Mouse (Mus musculus) fat pad, adult 2 months (tissue): ENCODE results near the gene Phf11a.
"Not testable (repeated sequence)": the region's sequence is repeated elsewhere in the genome, so short reads cannot be mapped to it uniquely, and the experiment has no call there.

Experiments
- DNase-seq: peaks from one replicate; pipeline ENCODE4 v3.0.0-alpha.2; 2011; ENCODE audit warnings: low read depth, low spot score; ENCODE audit errors: extremely low read depth

Gene Phf11a

GRCm38 (mm10) chr14:59297391-59297790, at the start of gene Phf11a:
Phf11a (minus strand) TSS chr14:59297522.
- DNase-seq = not testable (repeated sequence)

GRCm38 (mm10) chr14:59341189-59341588, 43.9 kb upstream of the Phf11a start, which contains the start of gene Phf11b:
Phf11b (minus strand) TSS chr14:59341351.
- DNase-seq = not testable (repeated sequence)

- DNase-seq = no peak
Observed at GRCm38 (mm10) chr14:59339541-59339940, 42.2 kb upstream of the Phf11a start.

GRCm38 (mm10) chr14:59336056-59336455, 38.7 kb upstream of the Phf11a start:
- not testable (repeated sequence) for DNase-seq

- not testable (repeated sequence) for DNase-seq
Observed at GRCm38 (mm10) chr14:59330499-59330898, 33.2 kb upstream of the Phf11a start.

GRCm38 (mm10) chr14:59319970-59320369, 22.6 kb upstream of the Phf11a start:
- DNase-seq = not testable (repeated sequence)

- not testable (repeated sequence) for DNase-seq
Observed at GRCm38 (mm10) chr14:59319036-59319435, 21.7 kb upstream of the Phf11a start.

- not testable (repeated sequence) for DNase-seq
Observed at GRCm38 (mm10) chr14:59291769-59292168, 5.6 kb downstream of the Phf11a start.

- not testable (repeated sequence) for DNase-seq
Observed at GRCm38 (mm10) chr14:59274961-59275360, 22.4 kb downstream of the Phf11a start.

GRCm38 (mm10) chr14:59260056-59260455, 37.3 kb downstream of the Phf11a start, which contains the start of gene Gm6904:
Gm6904 (minus strand) TSS chr14:59260216.
- DNase-seq = no peak

- DNase-seq = not testable (repeated sequence)
Observed at GRCm38 (mm10) chr14:59255861-59256260, 41.5 kb downstream of the Phf11a start.

- DNase-seq = not testable (repeated sequence)
Observed at GRCm38 (mm10) chr14:59250350-59250749, 47.0 kb downstream of the Phf11a start.

- no peak for DNase-seq
Observed at GRCm38 (mm10) chr14:59233635-59234034, 63.7 kb downstream of the Phf11a start.

- DNase-seq = no peak
Observed at GRCm38 (mm10) chr14:59232003-59232402, 65.3 kb downstream of the Phf11a start.

GRCm38 (mm10) chr14:59230331-59230966, 66.9 kb downstream of the Phf11a start:
- DNase-seq = no peak

- no peak for DNase-seq
Observed at GRCm38 (mm10) chr14:59229822-59230221, 67.5 kb downstream of the Phf11a start.
